Mouse (Mus musculus): ENCODE measurements around the gene Tasp1. TPM values are rescaled to one million over a fixed set of nuclear protein-coding genes. Genes with fewer than 3 reads are reported as not detected.
"Not testable (repeated sequence)": the region's sequence is repeated elsewhere in the genome, so short reads cannot be mapped to it uniquely, and the experiment has no call there.

Gene Tasp1
- polyA plus RNA-seq, 1 experiment from 2014 or later: 19.9 TPM

DNA sequence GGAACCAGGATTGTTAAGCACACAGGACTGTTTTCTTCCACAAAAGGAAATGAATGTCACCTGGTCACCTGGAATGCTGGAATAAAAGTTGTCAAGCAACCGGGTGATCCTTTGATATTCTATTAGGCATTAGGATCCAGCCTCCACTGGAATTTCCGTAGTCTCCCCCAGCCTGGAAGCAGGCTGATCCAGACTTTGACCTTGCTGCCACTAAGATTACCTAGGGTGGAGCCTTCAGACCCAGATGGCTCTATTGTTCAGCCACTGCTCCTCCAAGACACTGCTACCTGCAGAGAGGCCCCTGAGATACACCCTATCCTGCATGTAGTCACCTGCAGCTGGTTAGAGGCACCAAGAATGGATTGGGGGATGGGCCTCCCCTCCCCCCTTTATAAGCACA, 192.8 kb downstream of the Tasp1 start:
- H3K4me1 ChIP-seq (replicated peaks): no peaks in the 10 kb centered on the region
- H3K4me2 ChIP-seq: no peak overlapping the region
- no peak overlapping the region for H3K4me3 ChIP-seq
- 49% methylated on average over 2 of the region's 2 CpGs for WGBS
- no peaks in the 10 kb centered on the region for H3K9me3 ChIP-seq
- no peaks in the 10 kb centered on the region for H3K27me3 ChIP-seq
- H3K9ac ChIP-seq: no peak overlapping the region
- H3K36me3 ChIP-seq: no peaks in the 10 kb centered on the region
- no peak for ATAC-seq (ENCODE audit: low FRiP score, low read depth)
- no peak overlapping the region for H3K27ac ChIP-seq (replicated peaks)

DNA sequence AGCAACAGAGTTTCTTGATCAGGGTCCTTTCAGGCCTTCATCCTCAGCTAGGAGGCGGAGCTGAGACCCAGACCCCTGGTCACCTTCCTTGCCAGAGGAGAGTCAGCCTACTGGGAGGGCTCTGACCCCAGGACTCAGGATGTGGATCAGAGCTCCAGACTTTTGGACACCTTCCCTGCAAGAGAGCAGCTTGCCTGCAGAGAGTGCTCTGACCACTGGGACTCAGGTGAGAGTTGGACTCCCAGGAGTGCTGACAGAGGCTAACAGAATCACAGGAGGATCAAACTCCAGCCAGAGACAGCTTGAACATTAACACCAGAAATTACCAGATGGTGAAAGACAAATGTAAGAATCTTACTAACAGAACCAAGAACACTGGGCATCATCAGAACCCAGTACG, 197.5 kb downstream of the Tasp1 start:
- ATAC-seq (ENCODE audit: low FRiP score, low read depth); H3K9me3 ChIP-seq; H3K27ac ChIP-seq (replicated peaks); H3K9ac ChIP-seq; H3K4me1 ChIP-seq (replicated peaks); H3K27me3 ChIP-seq; H3K36me3 ChIP-seq; H3K4me2 ChIP-seq; H3K4me3 ChIP-seq: not testable (repeated sequence)
- 94% methylated on average over 2 of the region's 2 CpGs for WGBS

DNA sequence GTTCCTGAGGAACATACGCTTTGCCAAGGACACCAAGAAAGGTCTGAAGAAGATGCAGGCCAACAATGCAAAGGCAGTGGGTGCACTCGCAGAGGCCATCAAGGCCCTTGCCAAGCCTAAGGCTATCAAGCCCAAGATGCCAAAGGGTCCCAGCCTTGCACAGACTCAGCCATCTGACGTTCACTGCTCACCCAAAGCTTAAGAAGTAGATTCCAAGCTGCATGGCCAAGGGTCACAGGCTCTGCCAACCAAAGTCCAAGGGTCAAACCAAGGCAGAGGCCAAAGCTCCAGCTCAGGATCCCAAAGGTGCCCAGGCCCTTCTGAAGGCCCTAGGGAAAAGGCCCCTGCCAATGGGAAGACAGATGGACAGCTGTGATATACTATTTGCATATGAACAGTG, 203.2 kb downstream of the Tasp1 start:
- WGBS: 93% methylated on average over 3 of the region's 3 CpGs
- H3K36me3 ChIP-seq; ATAC-seq (ENCODE audit: low FRiP score, low read depth): not testable (repeated sequence)

DNA sequence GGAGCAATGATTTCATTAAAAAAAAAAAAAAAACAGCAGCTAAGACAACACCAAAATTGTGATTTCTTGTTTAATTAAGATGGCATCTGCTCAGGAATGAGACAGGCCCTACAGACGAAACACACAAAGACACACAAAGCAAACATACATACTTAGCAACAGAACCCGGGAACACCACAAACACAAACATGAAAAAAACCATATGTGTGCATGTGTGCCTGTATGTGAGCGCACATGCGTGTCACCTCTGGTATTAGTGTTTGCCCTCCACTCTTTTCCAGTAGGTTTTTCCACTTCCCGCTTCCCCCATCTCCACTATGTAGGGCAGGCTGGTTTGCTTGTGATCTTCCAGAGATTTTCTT, 206.5 kb downstream of the Tasp1 start:
- ATAC-seq (ENCODE audit: low FRiP score, low read depth): no peak
- Histone ChIP-seq H3K27me3 (no peaks in the 10 kb centered on the region), H3K27ac (replicated peaks) (no peak overlapping the region), H3K4me1 (replicated peaks) (no peaks in the 10 kb centered on the region), H3K36me3 (0 out of 2 replicates have a peak, but pooled peaks cover 4% of the 10 kb centered on the region), H3K9me3 (no peaks in the 10 kb centered on the region), H3K4me3 (no peak overlapping the region), H3K4me2 (no peak overlapping the region), H3K9ac (no peak overlapping the region)
- 95% methylated on average over 5 of the region's 5 CpGs for WGBS

More for the DNA sequence above, 203.2 kb downstream of the Tasp1 start:
- not testable (repeated sequence) for H3K27ac ChIP-seq (replicated peaks); H3K4me2 ChIP-seq; H3K4me3 ChIP-seq; H3K27me3 ChIP-seq; H3K9ac ChIP-seq; H3K4me1 ChIP-seq (replicated peaks); H3K9me3 ChIP-seq

DNA sequence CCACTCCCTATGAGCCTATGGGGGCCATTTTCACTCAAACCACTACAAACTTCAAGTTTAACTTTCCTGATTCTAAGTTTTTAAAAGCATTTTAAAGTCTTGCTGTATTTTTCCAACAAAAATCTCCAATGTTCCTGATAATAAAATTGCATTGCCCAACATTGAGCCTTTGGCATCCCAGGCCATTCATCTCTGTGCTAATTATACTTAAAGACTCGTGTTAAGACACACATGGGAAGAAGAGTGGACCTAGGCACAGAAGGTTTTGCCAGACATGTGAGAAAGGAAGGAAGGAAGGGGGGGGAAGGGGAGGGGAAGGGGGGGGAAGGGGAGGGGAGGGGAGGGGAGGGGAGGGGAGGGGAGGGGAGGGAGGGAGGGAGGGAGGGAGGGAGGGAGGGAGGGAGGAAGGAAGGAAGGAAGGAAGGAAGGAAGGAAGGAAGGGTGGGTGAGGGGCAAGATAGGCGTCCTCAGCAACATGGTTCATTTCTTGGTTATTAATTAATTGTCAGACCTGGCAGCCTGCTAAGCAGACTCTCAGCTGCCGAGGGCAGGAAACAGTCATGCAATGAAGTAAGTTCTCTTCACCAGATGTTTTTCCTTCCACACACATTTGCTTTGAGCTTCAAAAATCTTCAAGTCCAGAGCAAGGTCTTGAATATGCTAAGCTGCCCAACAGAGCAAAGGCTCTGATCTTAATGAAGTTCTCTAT, 207.0 kb downstream of the Tasp1 start:
- H3K4me3 ChIP-seq: no peak overlapping the region
- H3K4me1 ChIP-seq (replicated peaks): no peaks in the 10 kb centered on the region
- no peak overlapping the region for H3K4me2 ChIP-seq
- no peak for ATAC-seq (ENCODE audit: low FRiP score, low read depth)
- H3K9me3 ChIP-seq: no peaks in the 10 kb centered on the region
- no peak overlapping the region for H3K9ac ChIP-seq
- 47% methylated on average over 3 of the region's 3 CpGs for WGBS
- H3K27ac ChIP-seq (replicated peaks): no peak overlapping the region
- no peaks in the 10 kb centered on the region for H3K27me3 ChIP-seq
- 0 out of 2 replicates have a peak, but pooled peaks cover 4% of the 10 kb centered on the region for H3K36me3 ChIP-seq

DNA sequence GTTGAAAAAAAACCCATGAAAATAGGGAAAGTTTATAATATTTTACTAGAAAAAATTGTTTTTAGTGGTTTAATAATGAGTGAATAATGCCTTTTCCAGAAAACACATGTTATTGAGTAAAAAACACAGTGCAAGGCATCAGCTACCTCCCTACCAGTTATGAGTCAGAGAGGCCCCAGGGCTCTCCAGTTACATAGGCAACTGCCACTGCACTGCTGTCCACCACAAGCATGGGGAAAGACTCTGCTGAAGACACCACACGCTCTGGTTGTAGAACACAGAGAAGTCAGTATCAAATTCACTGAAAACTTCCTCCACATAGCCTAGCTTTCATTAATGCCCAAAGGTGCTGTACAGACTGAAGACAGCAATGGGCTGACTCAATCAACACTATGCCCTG, 217.0 kb downstream of the Tasp1 start:
- no peak overlapping the region for H3K4me2 ChIP-seq
- no peaks in the 10 kb centered on the region for H3K27me3 ChIP-seq
- no peaks in the 10 kb centered on the region for H3K36me3 ChIP-seq
- no peak for ATAC-seq (ENCODE audit: low FRiP score, low read depth)
- no peaks in the 10 kb centered on the region for H3K9me3 ChIP-seq
- no peak overlapping the region for H3K4me3 ChIP-seq
- WGBS: 88% methylated on average over 1 of the region's 1 CpGs
- no peaks in the 10 kb centered on the region for H3K4me1 ChIP-seq (replicated peaks)
- no peak overlapping the region for H3K27ac ChIP-seq (replicated peaks)
- no peak overlapping the region for H3K9ac ChIP-seq

DNA sequence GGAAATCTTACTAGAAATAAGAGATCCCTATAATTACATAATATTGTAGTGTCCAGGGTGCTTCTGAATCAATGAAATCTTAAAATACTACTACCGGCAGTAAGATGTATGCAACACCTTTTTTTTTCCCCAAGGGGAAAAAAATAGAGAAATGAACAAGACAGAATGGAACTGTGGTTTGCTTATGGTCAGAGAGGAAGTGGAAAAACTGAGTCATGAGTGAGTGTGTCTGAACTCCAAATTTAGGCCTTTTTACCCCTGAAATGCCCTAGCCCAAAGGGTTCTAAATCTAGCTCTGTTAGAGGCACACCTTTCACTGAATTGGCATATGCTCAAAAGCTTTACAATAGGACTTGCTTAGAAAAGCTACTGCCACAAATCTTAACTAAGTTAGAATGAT, 225.2 kb downstream of the Tasp1 start:
- Histone ChIP-seq H3K4me2 (no peak overlapping the region), H3K4me3 (no peak overlapping the region), H3K4me1 (replicated peaks) (no peaks in the 10 kb centered on the region), H3K9ac (no peak overlapping the region), H3K36me3 (no peaks in the 10 kb centered on the region), H3K27me3 (no peaks in the 10 kb centered on the region), H3K9me3 (no peaks in the 10 kb centered on the region), H3K27ac (replicated peaks) (no peak overlapping the region)
- WGBS: 72% methylated on average over 1 of the region's 1 CpGs
- no peak for ATAC-seq (ENCODE audit: low FRiP score, low read depth)

DNA sequence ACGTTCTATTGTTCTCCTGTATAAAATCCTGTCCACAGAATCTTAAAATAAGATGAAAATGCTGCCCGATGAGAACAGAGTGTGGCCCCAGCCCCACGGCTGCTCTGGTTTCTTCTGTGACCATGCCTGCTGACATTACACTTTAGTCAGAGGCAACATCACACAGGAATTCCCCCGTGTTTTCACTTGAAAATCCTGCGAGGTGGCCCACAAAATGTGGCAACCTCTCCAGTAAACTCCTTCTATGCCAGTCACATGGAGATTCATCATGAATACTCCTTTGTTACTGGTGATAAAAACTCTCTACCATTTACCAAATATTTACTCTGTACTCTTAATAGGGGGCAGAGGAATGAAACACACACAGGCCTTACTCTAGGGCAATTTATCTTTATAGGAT, 225.7 kb downstream of the Tasp1 start:
- WGBS: 65% methylated on average over 5 of the region's 5 CpGs

DNA sequence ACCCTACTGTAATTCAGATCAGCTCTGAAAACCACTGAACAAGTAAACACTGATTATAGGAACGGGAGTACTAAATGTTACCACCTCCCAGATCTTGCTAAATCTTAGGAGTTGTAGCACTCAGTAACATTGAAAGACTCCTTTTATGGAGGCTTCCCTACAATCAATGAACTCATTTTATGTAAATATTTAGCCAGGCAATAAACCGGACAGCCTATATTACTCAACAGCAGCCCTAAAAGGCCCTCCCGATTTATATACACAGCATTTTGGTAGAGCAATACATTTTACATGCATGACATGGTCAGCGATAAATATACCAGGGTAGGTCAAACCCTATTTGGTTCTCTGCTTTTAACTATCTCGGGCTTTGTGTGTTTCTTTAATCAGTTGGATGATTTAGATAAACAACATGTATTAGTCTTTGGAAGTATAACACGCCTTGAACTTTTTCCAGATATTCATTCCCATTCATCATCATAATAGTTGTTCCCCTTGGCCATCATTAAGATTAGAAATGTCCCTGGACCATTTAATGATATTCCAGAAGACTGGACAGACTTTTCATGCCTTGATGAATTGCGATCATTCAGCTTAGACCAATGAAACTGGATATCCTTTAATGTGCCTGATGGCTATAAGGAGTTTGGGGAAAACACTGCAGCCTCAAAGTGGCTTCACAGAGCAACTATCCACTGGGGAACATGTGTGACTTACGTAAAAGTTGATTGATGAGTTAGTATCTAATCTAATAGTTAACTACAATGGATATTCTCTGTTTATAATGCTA, 244.8 kb downstream of the Tasp1 start:
- 86% methylated on average over 8 of the region's 8 CpGs for WGBS
- no peaks in the 10 kb centered on the region for H3K4me1 ChIP-seq (replicated peaks)
- no peak for ATAC-seq (ENCODE audit: low FRiP score, low read depth)

More for the DNA sequence above, 225.7 kb downstream of the Tasp1 start:
- no peaks in the 10 kb centered on the region for H3K4me1 ChIP-seq (replicated peaks)
- H3K27me3 ChIP-seq: no peaks in the 10 kb centered on the region
- H3K9me3 ChIP-seq: no peaks in the 10 kb centered on the region
- H3K4me3 ChIP-seq: no peak overlapping the region
- H3K36me3 ChIP-seq: no peaks in the 10 kb centered on the region
- ATAC-seq (ENCODE audit: low FRiP score, low read depth): no peak
- H3K9ac ChIP-seq: no peak overlapping the region
- H3K27ac ChIP-seq (replicated peaks): no peak overlapping the region
- H3K4me2 ChIP-seq: no peak overlapping the region

DNA sequence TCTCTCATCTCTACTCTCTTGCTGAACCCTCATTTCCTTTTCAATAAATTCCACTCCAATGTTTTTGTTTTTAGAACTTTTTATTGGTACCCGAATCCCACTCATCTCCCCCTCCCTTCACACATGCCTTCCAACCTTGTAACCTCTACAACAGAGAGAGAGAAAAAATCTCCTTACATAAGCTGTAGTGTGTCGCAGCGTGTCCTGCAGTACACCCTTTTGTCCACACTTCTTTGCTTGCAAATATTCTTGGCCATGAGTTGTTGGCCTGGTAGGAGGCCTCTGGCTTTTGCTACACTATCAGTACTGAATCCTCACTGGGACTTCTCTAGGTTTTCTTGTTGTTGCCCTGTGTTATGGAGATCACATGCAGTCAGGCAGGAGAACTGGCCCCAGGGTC, 249.3 kb downstream of the Tasp1 start:
- H3K4me1 ChIP-seq (replicated peaks): no peaks in the 10 kb centered on the region
- no peaks in the 10 kb centered on the region for H3K9me3 ChIP-seq
- no peak overlapping the region for H3K27ac ChIP-seq (replicated peaks)
- no peak for ATAC-seq (ENCODE audit: low FRiP score, low read depth)
- WGBS: 84% methylated on average over 3 of the region's 3 CpGs
- H3K9ac ChIP-seq: no peak overlapping the region
- H3K27me3 ChIP-seq: no peaks in the 10 kb centered on the region
- H3K4me3 ChIP-seq: no peak overlapping the region
- H3K4me2 ChIP-seq: no peak overlapping the region
- H3K36me3 ChIP-seq: no peaks in the 10 kb centered on the region

More for the DNA sequence above, 244.8 kb downstream of the Tasp1 start:
- Histone ChIP-seq H3K9ac (no peak overlapping the region), H3K27me3 (no peaks in the 10 kb centered on the region), H3K36me3 (no peaks in the 10 kb centered on the region), H3K4me3 (no peak overlapping the region), H3K4me2 (no peak overlapping the region), H3K9me3 (no peaks in the 10 kb centered on the region), H3K27ac (replicated peaks) (no peak overlapping the region)

DNA sequence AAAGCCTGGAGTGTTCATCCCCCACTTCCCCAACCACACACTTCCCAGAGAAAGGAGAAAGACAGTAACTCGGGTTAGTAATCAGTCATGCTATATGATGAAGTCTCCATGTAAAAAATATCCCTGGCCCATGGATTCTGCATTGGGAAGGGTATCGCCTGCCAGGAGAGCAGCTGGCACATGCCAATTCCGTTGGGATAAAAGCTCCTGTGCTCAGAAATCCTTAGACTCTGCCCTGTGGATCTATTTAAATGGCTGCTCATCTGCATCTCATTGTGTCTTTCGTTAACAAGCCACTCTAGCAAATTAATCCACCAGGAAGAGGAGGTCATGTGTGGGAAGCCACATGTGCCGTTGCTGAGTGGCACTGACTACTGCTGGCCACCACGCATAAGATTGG, 258.7 kb downstream of the Tasp1 start:
- ATAC-seq (ENCODE audit: low FRiP score, low read depth): no peak
- Histone ChIP-seq H3K27ac (replicated peaks) (no peak overlapping the region), H3K4me1 (replicated peaks) (no peaks in the 10 kb centered on the region), H3K9ac (no peak overlapping the region), H3K36me3 (no peaks in the 10 kb centered on the region), H3K4me2 (no peak overlapping the region), H3K4me3 (no peak overlapping the region), H3K9me3 (no peaks in the 10 kb centered on the region), H3K27me3 (no peaks in the 10 kb centered on the region)
- WGBS: 62% methylated on average over 6 of the region's 6 CpGs

DNA sequence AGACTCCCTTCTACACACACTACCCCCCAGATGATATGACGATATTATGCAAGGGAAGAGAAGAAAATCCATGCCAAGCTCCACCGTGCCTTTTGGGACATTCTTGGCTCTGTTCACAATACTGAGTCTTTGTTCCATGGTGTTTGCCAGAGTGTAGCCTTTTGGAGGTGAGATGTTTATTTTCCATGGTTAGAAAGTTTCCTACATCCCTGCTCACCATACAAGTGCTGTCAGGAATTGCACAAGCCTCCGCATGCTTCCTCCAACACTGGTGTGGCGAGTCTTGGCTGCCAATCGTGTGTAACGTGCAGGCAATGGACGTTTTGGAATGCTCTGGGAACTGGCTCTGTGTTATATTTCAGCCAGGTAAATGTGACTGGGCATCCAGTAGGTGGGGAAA, 262.6 kb downstream of the Tasp1 start:
- Histone ChIP-seq H3K9me3 (no peaks in the 10 kb centered on the region), H3K9ac (no peak overlapping the region), H3K36me3 (no peaks in the 10 kb centered on the region), H3K4me2 (no peak overlapping the region), H3K4me3 (no peak overlapping the region), H3K27ac (replicated peaks) (no peak overlapping the region), H3K4me1 (replicated peaks) (no peaks in the 10 kb centered on the region), H3K27me3 (no peaks in the 10 kb centered on the region)
- WGBS: 80% methylated on average over 7 of the region's 7 CpGs
- ATAC-seq (ENCODE audit: low FRiP score, low read depth): no peak

Data from hindbrain, embryonic 15.5 days (tissue).